Mouse (Mus musculus): ENCODE measurements around the gene Vmn1r188.

DNA sequence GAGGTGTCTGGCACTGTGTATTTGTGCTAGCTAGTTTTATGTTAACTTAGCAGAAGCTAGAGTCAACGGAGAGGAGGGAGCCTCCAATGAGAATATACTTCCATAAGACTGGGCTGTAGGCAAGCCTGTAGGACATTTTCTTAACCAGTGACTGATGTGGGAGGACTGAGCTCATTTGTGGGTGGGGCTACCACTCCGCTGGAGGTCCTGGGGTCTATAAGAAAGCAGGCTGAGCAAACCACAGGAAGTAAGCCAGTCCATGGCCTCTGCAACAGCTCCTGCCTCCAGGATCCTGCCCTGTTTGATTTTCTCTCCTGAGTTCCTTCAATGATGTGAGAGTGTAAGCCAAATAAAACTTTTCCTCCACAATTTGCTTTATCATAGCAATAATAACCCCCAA is 38.9 kb upstream of the Vmn1r188 start:
- TF ChIP-seq HCFC1 (IDR thresholded peaks at IDR 0.05; ENCODE audit: borderline replicate concordance, insufficient read depth, low read length): no peak
- no peak for TF ChIP-seq ZNF384 (IDR thresholded peaks at IDR 0.05; ENCODE audit: low read depth, low read length)

All from ES-E14 (cell line).